Mouse (Mus musculus) forebrain, embryonic 15.5 days (tissue): ENCODE data around the gene Vcam1. TPM values are rescaled to one million over a fixed set of nuclear protein-coding genes. Genes with fewer than 3 reads are reported as not detected.

Experiments
- ATAC-seq: fragments of 200-750 bp; cut with Nextera tagmentation; replicated peaks from 2 replicates; pipeline ENCODE4 v1.8.0; 2017; ENCODE audit warnings: mild to moderate bottlenecking, moderate TSS enrichment, moderate library complexity
- H3K27ac ChIP-seq: fragments of 300-500 bp; sonication (generic); replicated peaks from 2 replicates; pipeline ENCODE4 v1.5.1; 2015; ENCODE audit warnings: mild to moderate bottlenecking, inconsistent platforms
- H3K27me3 ChIP-seq: fragments of 300-500 bp; sonication (generic); 2 replicates; pipeline ENCODE4 v1.6.1; 2015; ENCODE audit warnings: inconsistent platforms
- H3K36me3 ChIP-seq: fragments of 300-500 bp; sonication (generic); 2 replicates; pipeline ENCODE4 v1.6.1; 2015; ENCODE audit warnings: mild to moderate bottlenecking, inconsistent platforms
- H3K4me1 ChIP-seq: fragments of 300-500 bp; sonication (generic); 2 replicates; pipeline ENCODE4 v1.6.1; 2015; ENCODE audit warnings: inconsistent platforms
- H3K4me2 ChIP-seq: fragments of 300-500 bp; sonication (generic); replicated peaks from 2 replicates; pipeline ENCODE4 v1.6.1; 2015; ENCODE audit warnings: mild to moderate bottlenecking, inconsistent platforms
- H3K4me3 ChIP-seq: fragments of 300-500 bp; sonication (generic); 2 replicates; pipeline ENCODE4 v1.5.1; 2015; ENCODE audit warnings: mild to moderate bottlenecking, inconsistent platforms
- H3K9ac ChIP-seq: fragments of 300-500 bp; sonication (generic); replicated peaks from 2 replicates; pipeline ENCODE4 v1.6.1; 2015; ENCODE audit warnings: mild to moderate bottlenecking, inconsistent platforms
- H3K9me3 ChIP-seq: fragments of 300-500 bp; sonication (generic); 2 replicates; pipeline ENCODE4 v1.6.1; 2016; ENCODE audit warnings: inconsistent platforms
- WGBS: fragments of 180-500 bp; shearing (Covaris S2); methylation state at CpG from one replicate; pipeline ENCODE4 v1.1.7; 2015; ENCODE audit warnings: mixed read lengths; 5-methylcytosine and 5-hydroxymethylcytosine counted together
- polyA plus RNA-seq: library from polyadenylated mRNA; unstranded; fragments of >200 nt; fragmentation: Nextera tagmentation; extraction: Ambion mirVana; gene quantifications from 2 replicates; pipeline ENCODE4 v1.2.1, GENCODE M21; 2015

Vcam1 gene
- polyA plus RNA-seq, 1 experiment from 2014 or later = 29.2 TPM

DNA sequence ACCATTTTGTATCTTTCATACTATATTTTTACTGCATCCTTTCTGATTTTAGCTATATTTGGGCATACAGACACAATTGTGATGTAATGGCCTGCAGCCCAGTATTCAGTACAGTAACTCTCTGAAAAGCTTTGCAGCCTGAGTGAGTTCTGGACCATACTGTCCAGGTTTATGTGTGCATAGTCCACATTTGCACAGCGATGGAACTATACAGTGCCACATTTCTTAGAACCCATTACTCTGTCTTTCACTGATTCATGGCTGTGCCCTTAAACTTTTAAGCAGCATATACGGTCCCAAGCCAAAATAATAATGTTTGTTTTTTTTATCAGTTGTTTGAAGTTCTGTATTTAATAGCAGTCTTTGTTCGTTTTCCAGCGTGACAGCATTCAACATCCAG is 25.2 kb downstream of the Vcam1 start:
- 14% methylated on average over 4 of the region's 4 CpGs for WGBS
- Histone ChIP-seq H3K27ac (no peak overlapping the region), H3K36me3 (no peaks in the 10 kb centered on the region), H3K4me1 (peaks cover 14% of the 10 kb centered on the region), H3K27me3 (no peaks in the 10 kb centered on the region), H3K4me2 (peak overlapping the region; percentile 49; the same call in 1 of the 2 replicates), H3K9ac (no peak overlapping the region), H3K4me3 (no peak overlapping the region), H3K9me3 (no peaks in the 10 kb centered on the region)
- ATAC-seq = no peak

DNA sequence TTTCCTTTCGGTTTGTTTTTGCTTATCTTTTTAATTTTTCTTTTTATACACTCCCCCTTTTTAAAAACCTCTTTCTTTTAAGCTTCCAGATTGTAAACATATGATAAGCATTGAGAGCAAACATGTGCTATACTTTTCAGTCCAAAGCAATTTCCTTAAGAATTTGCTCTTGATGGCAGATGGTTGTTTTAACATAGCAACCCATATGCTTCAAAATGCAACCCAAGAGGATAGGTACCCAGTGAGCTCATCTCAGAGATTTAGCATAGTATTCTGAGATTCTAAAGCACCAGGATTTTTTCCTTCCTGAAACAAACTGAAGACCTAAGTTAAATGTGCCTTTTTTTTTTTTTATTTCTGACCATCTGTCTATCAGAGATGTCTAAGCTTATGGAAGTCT is 28.6 kb downstream of the Vcam1 start:
- no peak overlapping the region for H3K27ac ChIP-seq
- peaks cover 14% of the 10 kb centered on the region for H3K4me1 ChIP-seq
- no peak overlapping the region for H3K4me2 ChIP-seq
- H3K36me3 ChIP-seq = no peaks in the 10 kb centered on the region
- 0 out of 2 replicates have a peak, but pooled peaks have one; percentile 49 for ATAC-seq
- no peaks in the 10 kb centered on the region for H3K9me3 ChIP-seq
- no peaks in the 10 kb centered on the region for H3K27me3 ChIP-seq
- no peak overlapping the region for H3K4me3 ChIP-seq
- H3K9ac ChIP-seq = no peak overlapping the region
- WGBS = 71% methylated on average over 1 of the region's 1 CpGs

DNA sequence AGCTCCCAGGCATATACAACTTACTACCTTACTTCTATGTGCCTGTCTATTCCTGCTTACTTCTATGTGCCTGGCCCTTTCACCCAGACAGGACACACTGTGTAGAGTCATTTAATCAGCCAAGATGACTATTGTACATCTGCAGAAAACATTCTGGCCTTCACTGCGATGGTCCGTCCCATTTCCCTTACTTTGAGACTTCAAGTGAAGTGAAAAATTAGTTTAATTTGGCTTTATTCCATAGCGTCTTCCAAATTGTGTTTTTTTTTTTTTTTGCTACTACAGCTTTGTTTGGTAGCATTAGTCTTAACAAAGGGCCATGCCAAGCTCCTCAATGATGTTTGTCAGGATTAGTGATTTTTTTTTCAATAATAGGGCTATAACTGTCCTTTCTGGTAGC is 33.6 kb downstream of the Vcam1 start:
- Histone ChIP-seq H3K9me3 (no peaks in the 10 kb centered on the region), H3K27ac (no peak overlapping the region), H3K27me3 (no peaks in the 10 kb centered on the region), H3K36me3 (no peaks in the 10 kb centered on the region), H3K9ac (no peak overlapping the region), H3K4me1 (no peaks in the 10 kb centered on the region), H3K4me2 (no peak overlapping the region), H3K4me3 (no peak overlapping the region)
- WGBS = 47% methylated on average over 3 of the region's 3 CpGs
- no peak for ATAC-seq

DNA sequence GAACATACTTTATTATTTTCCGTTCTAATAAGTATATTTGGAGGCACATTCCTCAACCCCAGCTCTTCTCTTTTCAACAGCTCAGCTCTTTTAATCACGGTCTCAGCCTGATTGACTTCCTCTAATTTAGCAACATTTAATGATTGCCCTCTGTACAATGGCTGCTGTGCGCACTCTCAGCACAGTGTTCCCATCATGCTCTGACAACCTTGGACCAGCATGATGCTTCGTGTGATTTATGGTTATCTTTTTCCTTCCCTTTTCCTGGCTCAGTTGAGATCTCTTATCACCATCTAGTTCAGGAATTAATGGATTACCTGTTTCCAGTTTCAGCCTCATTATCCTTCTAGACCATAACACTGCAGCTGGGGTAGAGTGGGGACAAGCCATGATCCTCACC is 34.2 kb downstream of the Vcam1 start:
- no peak for ATAC-seq
- Histone ChIP-seq H3K36me3 (no peaks in the 10 kb centered on the region), H3K27me3 (no peaks in the 10 kb centered on the region), H3K4me2 (no peak overlapping the region), H3K4me3 (no peak overlapping the region), H3K4me1 (no peaks in the 10 kb centered on the region), H3K27ac (no peak overlapping the region), H3K9ac (no peak overlapping the region), H3K9me3 (no peaks in the 10 kb centered on the region)
- WGBS = 42% methylated on average over 4 of the region's 4 CpGs

DNA sequence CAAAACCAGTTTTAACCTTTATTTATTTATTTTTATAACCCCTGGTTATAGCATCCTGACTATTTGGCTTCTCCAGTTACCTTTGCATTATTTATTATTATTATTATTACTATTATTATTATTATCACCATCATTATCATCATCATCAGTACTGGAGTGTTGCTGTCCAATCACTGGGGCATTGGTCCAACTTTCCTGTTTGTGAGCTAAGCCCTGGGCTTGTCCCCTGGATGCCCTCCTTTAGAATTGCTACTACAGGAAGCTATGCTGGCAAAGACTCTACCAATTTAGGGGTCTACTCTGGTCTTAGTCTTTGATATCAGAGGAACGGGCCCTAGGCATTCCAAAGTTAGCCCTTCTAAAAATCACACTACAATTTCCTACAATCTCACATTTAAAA is 34.6 kb downstream of the Vcam1 start:
- H3K4me3 ChIP-seq = no peak overlapping the region
- H3K9me3 ChIP-seq = no peaks in the 10 kb centered on the region
- no peak overlapping the region for H3K27ac ChIP-seq
- H3K36me3 ChIP-seq = no peaks in the 10 kb centered on the region
- no peak overlapping the region for H3K4me2 ChIP-seq
- no peaks in the 10 kb centered on the region for H3K27me3 ChIP-seq
- ATAC-seq = no peak
- H3K4me1 ChIP-seq = no peaks in the 10 kb centered on the region
- WGBS = 88% methylated on average over 1 of the region's 1 CpGs
- H3K9ac ChIP-seq = no peak overlapping the region

DNA sequence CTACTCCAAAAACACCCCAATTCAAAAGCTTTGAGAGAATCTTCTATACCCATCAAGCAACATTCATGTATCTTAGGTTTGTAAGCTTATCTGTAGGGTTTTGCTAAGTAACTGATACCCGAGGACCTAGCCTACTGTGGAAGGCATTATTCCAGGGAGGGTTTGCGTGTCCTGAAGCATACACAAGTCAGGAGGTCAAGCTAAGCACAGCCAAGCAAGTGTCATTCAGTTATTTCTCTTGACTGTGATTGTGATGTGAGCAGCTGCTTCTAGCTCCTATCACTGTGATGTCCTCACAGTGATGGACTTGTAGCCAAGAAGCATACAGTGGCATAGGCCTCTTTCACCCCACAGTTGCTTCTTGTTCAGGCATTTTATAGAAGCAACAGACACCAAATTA is 35.2 kb downstream of the Vcam1 start:
- Histone ChIP-seq H3K36me3 (no peaks in the 10 kb centered on the region), H3K9ac (no peak overlapping the region), H3K27me3 (no peaks in the 10 kb centered on the region), H3K4me3 (no peak overlapping the region), H3K4me1 (no peaks in the 10 kb centered on the region), H3K4me2 (no peak overlapping the region), H3K27ac (no peak overlapping the region), H3K9me3 (no peaks in the 10 kb centered on the region)
- WGBS = 84% methylated on average over 2 of the region's 2 CpGs
- ATAC-seq = no peak

DNA sequence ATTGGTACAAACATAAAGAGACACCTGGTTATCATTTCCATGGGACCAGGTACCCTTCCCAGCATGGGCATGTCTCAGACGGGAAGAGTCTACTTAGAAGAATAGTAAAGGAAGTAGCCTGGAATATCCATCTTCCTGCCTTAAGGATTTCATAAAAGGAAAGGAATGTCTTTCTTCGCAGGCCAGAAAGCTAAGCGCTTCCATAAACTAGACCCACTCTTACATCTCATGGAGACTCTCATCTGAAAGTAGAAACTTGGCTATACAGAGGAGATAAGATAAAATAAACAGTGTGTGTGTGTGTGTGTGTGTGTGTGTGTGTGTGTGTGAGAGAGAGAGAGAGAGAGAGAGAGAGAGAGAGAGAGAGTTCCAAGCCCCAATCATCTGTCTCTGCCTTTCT is 36.9 kb downstream of the Vcam1 start:
- Histone ChIP-seq H3K4me1 (no peaks in the 10 kb centered on the region), H3K27me3 (no peaks in the 10 kb centered on the region), H3K27ac (no peak overlapping the region), H3K4me3 (no peak overlapping the region), H3K9ac (no peak overlapping the region), H3K36me3 (no peaks in the 10 kb centered on the region), H3K9me3 (no peaks in the 10 kb centered on the region), H3K4me2 (no peak overlapping the region)
- no peak for ATAC-seq
- WGBS = 90% methylated on average over 3 of the region's 3 CpGs

DNA sequence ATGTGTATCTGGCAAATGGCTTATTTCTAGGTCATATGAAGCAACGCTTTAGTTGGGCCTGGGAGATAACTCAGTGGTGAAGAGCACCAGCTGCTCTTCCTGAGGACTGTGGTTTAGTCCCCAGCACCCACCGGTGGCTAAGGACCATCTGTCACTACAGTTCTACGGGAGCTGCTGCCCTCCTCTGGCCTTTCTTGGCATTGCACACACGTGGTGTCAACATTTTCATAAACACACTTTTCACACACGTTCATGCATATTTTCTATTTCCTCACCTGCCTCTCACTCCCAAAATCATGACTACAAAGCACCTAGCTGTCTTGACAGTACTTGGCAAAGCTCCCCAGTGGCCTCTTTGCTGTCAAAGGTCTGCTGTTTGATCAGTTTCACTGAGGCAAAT is 37.8 kb downstream of the Vcam1 start:
- H3K4me3 ChIP-seq = no peak overlapping the region
- WGBS = 86% methylated on average over 5 of the region's 5 CpGs
- H3K9me3 ChIP-seq = no peaks in the 10 kb centered on the region
- H3K4me2 ChIP-seq = no peak overlapping the region
- no peak for ATAC-seq
- no peaks in the 10 kb centered on the region for H3K27me3 ChIP-seq
- H3K36me3 ChIP-seq = no peaks in the 10 kb centered on the region
- no peak overlapping the region for H3K27ac ChIP-seq
- H3K9ac ChIP-seq = no peak overlapping the region
- no peaks in the 10 kb centered on the region for H3K4me1 ChIP-seq

DNA sequence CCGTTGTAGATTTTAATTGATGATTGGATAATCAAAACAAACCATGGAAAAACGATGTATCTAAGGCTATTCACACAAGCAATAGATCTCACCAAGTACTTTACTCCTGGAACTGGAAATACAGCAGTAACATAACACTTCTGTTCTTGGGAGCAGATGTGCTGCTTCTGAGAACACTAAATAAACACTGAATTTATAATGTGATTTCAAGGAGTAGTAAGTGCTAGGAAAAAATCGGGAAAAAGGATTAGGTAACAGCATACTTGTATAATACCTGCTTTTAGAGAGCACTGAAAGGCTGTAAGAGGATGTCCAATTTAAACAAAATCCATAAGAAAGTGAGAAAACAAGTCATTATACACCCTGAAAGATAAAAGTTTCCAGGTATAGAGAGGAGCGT is 43.5 kb downstream of the Vcam1 start:
- Histone ChIP-seq H3K36me3 (no peaks in the 10 kb centered on the region), H3K9me3 (no peaks in the 10 kb centered on the region), H3K27me3 (no peaks in the 10 kb centered on the region), H3K4me2 (no peak overlapping the region), H3K9ac (no peak overlapping the region), H3K4me3 (no peak overlapping the region), H3K4me1 (no peaks in the 10 kb centered on the region), H3K27ac (no peak overlapping the region)
- ATAC-seq = no peak
- 77% methylated on average over 4 of the region's 4 CpGs for WGBS

DNA sequence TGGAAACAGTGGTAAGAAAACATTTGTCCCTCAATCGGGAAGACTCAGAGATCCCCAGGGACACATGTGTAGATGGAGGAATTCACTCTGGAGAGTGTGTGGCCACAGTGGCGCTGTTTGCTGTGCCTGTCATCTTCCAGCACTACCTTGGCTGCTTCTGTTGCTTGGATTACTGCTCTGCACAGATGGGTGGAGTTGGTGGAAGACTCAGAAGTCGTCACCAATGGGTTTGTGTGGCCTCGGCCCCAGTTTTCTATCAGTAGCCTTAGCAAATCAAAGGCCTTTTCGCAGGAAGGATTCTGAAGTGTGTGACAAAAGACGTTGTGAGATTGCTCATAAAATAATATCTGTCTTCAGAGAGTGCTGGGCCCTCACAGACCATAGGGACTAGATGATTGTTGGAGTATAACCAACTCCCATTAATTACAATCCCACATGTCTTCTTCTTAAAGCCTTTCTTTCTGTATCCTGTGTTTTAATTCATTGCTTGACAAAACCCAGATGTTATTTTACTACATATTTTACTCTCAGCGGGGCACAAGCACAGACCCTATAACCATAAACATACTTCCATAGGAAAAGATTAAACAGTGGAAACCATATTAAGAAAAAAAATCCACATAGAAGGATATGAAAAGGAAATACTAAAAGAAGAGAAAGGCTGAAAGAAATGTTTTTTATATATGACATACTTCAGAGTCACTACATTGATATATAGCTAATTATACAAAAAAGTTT is 48.4 kb downstream of the Vcam1 start:
- H3K4me1 ChIP-seq = no peaks in the 10 kb centered on the region
- 77% methylated on average over 7 of the region's 7 CpGs for WGBS
- H3K9me3 ChIP-seq = no peaks in the 10 kb centered on the region
- no peak overlapping the region for H3K4me2 ChIP-seq
- no peaks in the 10 kb centered on the region for H3K36me3 ChIP-seq
- H3K27ac ChIP-seq = no peak overlapping the region
- H3K4me3 ChIP-seq = no peak overlapping the region
- H3K9ac ChIP-seq = no peak overlapping the region
- H3K27me3 ChIP-seq = no peaks in the 10 kb centered on the region
- ATAC-seq = no peak

DNA sequence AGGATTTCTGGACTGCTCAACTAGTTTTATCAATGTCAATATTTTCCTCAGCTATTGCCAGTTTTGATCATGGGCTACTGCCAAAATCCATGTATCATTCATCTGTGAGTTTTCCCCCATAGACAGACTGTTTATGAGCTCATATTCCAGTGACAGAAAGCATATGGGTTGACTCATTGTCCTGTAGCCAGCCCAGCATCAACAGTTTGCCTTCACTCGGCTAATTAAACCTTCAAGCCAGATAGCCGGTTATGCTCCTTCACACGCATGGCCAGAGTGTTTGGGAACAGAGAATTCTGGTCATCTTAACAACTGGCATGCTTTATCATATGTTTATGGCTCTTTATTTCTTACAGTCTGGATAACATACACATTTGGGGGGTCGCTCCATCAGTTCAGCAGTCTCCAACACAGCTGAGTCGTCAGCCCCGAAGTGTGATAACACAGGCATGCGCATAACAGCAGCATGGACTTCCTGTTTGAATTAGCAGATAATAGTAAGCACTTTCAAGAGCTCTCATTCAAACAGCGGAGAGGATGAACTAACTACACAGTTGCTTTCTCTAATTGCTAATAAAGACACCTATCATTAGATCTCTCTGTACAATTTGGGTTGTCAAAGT is 49.2 kb downstream of the Vcam1 start:
- Histone ChIP-seq H3K27ac (no peak overlapping the region), H3K4me1 (no peaks in the 10 kb centered on the region), H3K4me2 (no peak overlapping the region), H3K9me3 (no peaks in the 10 kb centered on the region), H3K9ac (no peak overlapping the region), H3K36me3 (no peaks in the 10 kb centered on the region), H3K27me3 (no peaks in the 10 kb centered on the region), H3K4me3 (no peak overlapping the region)
- ATAC-seq = peak; percentile 41; the same call in 1 of the 2 replicates
- 72% methylated on average over 8 of the region's 8 CpGs for WGBS

DNA sequence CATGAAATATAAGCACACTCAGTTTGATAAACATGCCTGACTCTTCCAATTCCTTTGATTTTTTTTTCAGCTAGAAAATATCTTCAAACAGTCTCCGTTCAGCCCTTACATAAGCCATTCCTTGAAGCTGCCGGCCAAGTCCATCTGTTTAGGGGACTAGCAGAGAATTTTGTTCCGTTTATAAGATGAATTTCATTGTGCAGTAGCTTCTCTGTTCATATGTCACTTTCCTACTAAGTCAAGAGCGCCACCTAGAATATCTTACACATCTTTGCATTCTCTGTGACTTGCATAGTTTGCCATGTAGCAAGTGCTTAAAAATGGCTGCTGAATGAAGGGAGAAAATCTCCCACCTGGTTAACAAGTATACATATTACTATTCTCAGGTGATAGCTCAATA is 51.0 kb downstream of the Vcam1 start:
- Histone ChIP-seq H3K27me3 (no peaks in the 10 kb centered on the region), H3K36me3 (no peaks in the 10 kb centered on the region), H3K4me1 (no peaks in the 10 kb centered on the region), H3K9me3 (no peaks in the 10 kb centered on the region), H3K4me2 (no peak overlapping the region), H3K9ac (no peak overlapping the region), H3K4me3 (no peak overlapping the region), H3K27ac (no peak overlapping the region)
- no peak for ATAC-seq
- 73% methylated on average over 4 of the region's 4 CpGs for WGBS

DNA sequence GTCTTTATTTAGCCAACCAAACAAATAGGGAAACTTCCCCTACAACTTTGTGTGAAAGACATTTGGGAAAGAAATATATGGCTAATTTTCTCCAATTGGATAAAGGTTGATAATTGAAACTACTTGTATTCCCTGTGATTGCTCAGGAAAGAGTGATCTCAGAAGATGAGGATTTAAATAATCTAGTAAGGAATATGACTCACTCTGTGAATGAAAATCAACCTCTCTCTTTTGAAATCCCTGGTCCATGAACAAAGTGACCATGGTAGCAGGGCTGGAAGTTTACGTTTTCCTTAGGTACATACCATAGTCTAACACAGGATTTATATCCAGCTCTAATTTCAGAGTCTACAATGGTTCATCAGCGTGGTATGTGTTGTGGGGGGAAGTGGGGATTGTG is 52.7 kb downstream of the Vcam1 start:
- H3K27me3 ChIP-seq = no peaks in the 10 kb centered on the region
- H3K4me3 ChIP-seq = no peak overlapping the region
- H3K9me3 ChIP-seq = no peaks in the 10 kb centered on the region
- no peak overlapping the region for H3K27ac ChIP-seq
- H3K9ac ChIP-seq = no peak overlapping the region
- 89% methylated on average over 2 of the region's 2 CpGs for whole genome bisulfite sequencing
- no peak overlapping the region for H3K4me2 ChIP-seq
- no peaks in the 10 kb centered on the region for H3K4me1 ChIP-seq
- ATAC-seq = no peak
- no peaks in the 10 kb centered on the region for H3K36me3 ChIP-seq
